Mouse (Mus musculus): ENCODE measurements around the gene Gm10354.
"Not testable (repeated sequence)": the region's sequence is repeated elsewhere in the genome, so short reads cannot be mapped to it uniquely, and the experiment has no call there.

DNA sequence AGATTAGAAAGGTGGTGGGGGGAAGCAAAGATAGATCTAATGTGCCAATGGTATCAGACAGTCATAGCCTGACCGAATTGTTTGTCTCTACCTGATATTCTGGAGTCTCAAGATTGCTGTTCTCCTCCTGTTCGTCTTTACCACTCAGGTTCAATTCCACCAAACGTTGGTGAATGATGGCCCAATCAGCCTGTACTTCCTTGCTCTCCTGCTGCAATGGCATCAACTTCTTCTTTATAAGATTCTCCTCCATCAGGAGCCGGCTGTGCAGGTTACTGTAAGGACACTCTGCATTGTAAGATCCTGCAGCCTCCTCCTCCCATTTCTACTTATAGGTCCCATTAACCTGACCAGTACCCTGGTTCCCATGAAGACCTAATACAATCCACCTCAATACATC is 3.4 kb downstream of the Gm10354 start:
- TF ChIP-seq EP300 (IDR thresholded peaks at IDR 0.05; ENCODE audit: insufficient read depth, low read depth, low read length); CTCF (IDR thresholded peaks at IDR 0.05): not testable (repeated sequence)
